Mouse (Mus musculus): Measurements from ENCODE around the gene 9930021J03Rik.

DNA sequence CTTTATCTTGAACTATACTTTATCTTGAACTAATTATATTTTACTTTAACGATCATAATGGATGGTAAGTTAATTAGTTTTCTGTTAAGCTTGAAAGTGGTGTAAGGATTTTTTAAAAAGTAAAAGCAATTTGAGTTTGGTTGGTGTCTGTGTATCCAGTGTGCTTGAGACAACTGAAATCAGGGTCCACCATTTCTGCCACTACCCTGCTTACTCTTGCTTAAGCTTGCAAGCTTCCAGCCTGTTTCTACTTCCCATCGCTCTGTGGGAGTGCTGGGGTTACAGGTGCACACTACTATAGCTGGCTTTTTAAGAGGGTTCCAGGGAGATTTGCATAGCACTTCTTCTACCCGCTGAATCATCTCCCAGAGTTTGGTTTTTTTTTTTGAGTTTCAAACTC, 96.3 kb downstream of the 9930021J03Rik start:
- TF ChIP-seq CTCF (IDR thresholded peaks at IDR 0.05; ENCODE audit: insufficient read depth, low read depth, low read length) = no peak
- no peak for TF ChIP-seq POLR2A (IDR thresholded peaks at IDR 0.05; ENCODE audit: insufficient read depth, low read depth, low read length)

All from olfactory bulb, adult 2 months (tissue).